In the genomic region with DNA sequence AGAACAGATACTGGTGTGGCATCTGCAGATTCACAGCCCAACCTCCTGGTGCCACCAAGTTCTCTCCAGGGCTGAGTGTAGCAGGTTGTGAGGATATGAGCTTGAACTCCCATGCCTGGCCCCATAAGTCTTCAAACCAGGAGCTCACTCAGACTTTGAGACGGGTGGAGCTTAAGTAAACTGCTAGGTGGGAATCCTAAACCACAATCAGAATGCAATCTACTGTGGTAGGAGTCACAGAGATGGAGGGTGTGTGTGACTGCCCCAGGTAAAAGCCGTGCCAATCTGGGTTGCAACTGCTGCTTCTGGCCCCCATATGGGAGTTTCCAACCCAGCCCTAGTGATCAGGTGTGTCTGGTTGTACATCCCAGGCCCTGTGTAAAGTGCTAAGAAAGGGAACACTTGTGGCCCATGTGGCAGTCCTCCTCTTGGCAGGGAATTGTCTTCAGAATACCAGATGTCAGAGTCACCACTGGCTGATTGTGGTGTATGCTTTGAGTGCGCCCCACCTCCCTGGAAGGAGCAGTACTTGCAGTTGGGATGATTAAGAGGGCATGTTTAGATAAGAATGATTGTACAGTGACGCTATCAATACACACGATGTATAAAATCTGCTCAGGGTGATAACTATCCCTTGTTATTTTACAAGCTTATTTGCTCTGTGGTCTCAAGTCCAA, we compare ENCODE assay signal across 20 mouse cellular contexts. TPM values are rescaled to one million over a fixed set of nuclear protein-coding genes. Genes with fewer than 3 reads are reported as not detected.
DNase-seq lines count a peak whose midpoint lies in the region; ATAC-seq and TF ChIP-seq lines count a peak whose summit lies in the region.
"Had no signal": no experiment of that assay in that cellular context is flagged by ENCODE, and none has a peak within 500 bp of the region (broad histone marks: within the 10 kb centered on the region; RNA-seq: fewer than 3 reads in every experiment).

No protein-coding gene starts in this region.

- H3ac ChIP-seq in C2C12 (ENCODE audit: control insufficient read depth, insufficient read length, low read depth) = no peak overlapping the region

- H3K79me3 ChIP-seq in C2C12 (ENCODE audit: low read depth) = no peaks in the 10 kb centered on the region

- H3K4me1 ChIP-seq in intestine, embryonic 15.5 days (replicated peaks) = peaks cover 6% of the 10 kb centered on the region; the same call in 1 of the 2 replicates
- H3K4me1 ChIP-seq in liver, embryonic 16.5 days (ENCODE audit: control insufficient read depth, low read depth, low read length) = peaks cover 7% of the 10 kb centered on the region
- H3K4me1 ChIP-seq: midbrain, embryonic 15.5 days had no signal

- H3K36me3 ChIP-seq in C2C12 (ENCODE audit: control insufficient read depth, insufficient read depth) = peaks cover 25% of the 10 kb centered on the region
- no peaks in the 10 kb centered on the region for H3K36me3 ChIP-seq in intestine, embryonic 15.5 days
- H3K36me3 ChIP-seq in liver, embryonic 16.5 days (ENCODE audit: control insufficient read depth, insufficient read depth) = no peaks in the 10 kb centered on the region

- no peaks in the 10 kb centered on the region for H3K27me3 ChIP-seq in C2C12 (ENCODE audit: control insufficient read depth, insufficient read depth, insufficient read length)
- no peaks in the 10 kb centered on the region for H3K27me3 ChIP-seq in intestine, embryonic 15.5 days (replicated peaks)
- H3K27me3 ChIP-seq in liver, embryonic 16.5 days (ENCODE audit: control insufficient read depth, insufficient read depth, low read depth, low read length) = no peaks in the 10 kb centered on the region
- H3K27me3 ChIP-seq: heart, embryonic 15.5 days; midbrain, embryonic 15.5 days had no signal

- no peak for TF ChIP-seq CTCF in C2C12 (IDR thresholded peaks at IDR 0.05; ENCODE audit: control insufficient read depth, insufficient read depth, insufficient read length)

- peak overlapping the region; percentile 38 for H3K4me2 ChIP-seq in intestine, embryonic 15.5 days (replicated peaks)
- no peak overlapping the region for H3K4me2 ChIP-seq in liver, embryonic 16.5 days (ENCODE audit: low read depth, low read length)
- H3K4me2 ChIP-seq: heart, embryonic 15.5 days; midbrain, embryonic 15.5 days had no signal

- ATAC-seq in intestine, embryonic 15.5 days = peak; percentile 91
- ATAC-seq in liver, embryonic 16.5 days (ENCODE audit: low read depth) = peak; percentile 47
- ATAC-seq: forebrain, embryonic 14.5 days; inflammation-experienced regulatory T-cells, adult 6 months; midbrain, embryonic 15.5 days had no signal

- 47% methylated on average over 5 of the region's 5 CpGs for WGBS in intestine, embryonic 15.5 days
- 23% methylated on average over 5 of the region's 5 CpGs for WGBS in liver, embryonic 16.5 days (ENCODE audit: insufficient replicate concordance)

- H3K79me2 ChIP-seq in C2C12 (ENCODE audit: control insufficient read depth, insufficient read depth) = no peaks in the 10 kb centered on the region

- no peak overlapping the region for H3K4me3 ChIP-seq in C2C12 (ENCODE audit: insufficient read depth, poor library complexity, severe bottlenecking)
- H3K4me3 ChIP-seq in intestine, embryonic 15.5 days (replicated peaks) = no peak overlapping the region
- H3K4me3 ChIP-seq in liver, embryonic 16.5 days (ENCODE audit: low read depth, low read length) = no peak overlapping the region
- H3K4me3 ChIP-seq: heart, embryonic 15.5 days; midbrain, embryonic 15.5 days had no signal

- H3K9ac ChIP-seq in intestine, embryonic 15.5 days = no peak overlapping the region
- no peak overlapping the region for H3K9ac ChIP-seq in liver, embryonic 16.5 days (ENCODE audit: low read depth, low read length)
- H3K9ac ChIP-seq: heart, embryonic 15.5 days; midbrain, embryonic 15.5 days had no signal

- no peaks in the 10 kb centered on the region for H3K9me3 ChIP-seq in intestine, embryonic 15.5 days
- no peaks in the 10 kb centered on the region; the same call in 1 of the 2 replicates for H3K9me3 ChIP-seq in liver, embryonic 16.5 days (replicated peaks; ENCODE audit: control insufficient read depth, low read length)
- H3K9me3 ChIP-seq: heart, embryonic 15.5 days; midbrain, embryonic 15.5 days had no signal

- DNase-seq in 3134 (ENCODE audit: extremely low read depth, insufficient read length, low spot score) = peak; percentile 34
- DNase-seq in kidney, postnatal 10 days = no peak
- no peak for DNase-seq in retina, embryonic 14.5 days (ENCODE audit: low spot score)
- no peak for DNase-seq in left cerebral cortex, adult 11 months (ENCODE audit: low spot score)
- no peak for DNase-seq in frontal cortex, postnatal 14 days (ENCODE audit: low spot score in 2 of 2)
- DNase-seq: adrenal gland, adult 2 months; cerebellum, adult 18-20 months; heart, adult 11 months; kidney, postnatal 25 days; layer of hippocampus, postnatal 36 days; lung, postnatal 4 days; right cerebral cortex, postnatal 14 days; thymus, postnatal 14 days had no signal

- peak overlapping the region; percentile 84 for H3K27ac ChIP-seq in intestine, embryonic 15.5 days
- H3K27ac ChIP-seq in liver, embryonic 16.5 days (ENCODE audit: low read length) = no peak overlapping the region
- H3K27ac ChIP-seq: heart, embryonic 15.5 days; midbrain, embryonic 15.5 days had no signal

TF ChIP-seq in C2C12, 6 proteins besides CTCF, POLR2A, EP300 and RAD21:
- TF ChIP-seq MAX (IDR thresholded peaks at IDR 0.05) (peak; percentile 56), USF1 (IDR thresholded peaks at IDR 0.05; ENCODE audit: low read depth) (no peak), MYOD1 (IDR thresholded peaks at IDR 0.05; ENCODE audit: control insufficient read depth, insufficient read length, low read depth) (peak; percentile 13), CEBPB (IDR thresholded peaks at IDR 0.05; ENCODE audit: low read depth) (no peak), MYOG (IDR thresholded peaks at IDR 0.05; ENCODE audit: control insufficient read depth, extremely low read depth, insufficient read length) (no peak), FOSL1 (IDR thresholded peaks at IDR 0.05; ENCODE audit: insufficient read depth, low read length, poor library complexity, severe bottlenecking) (peak; percentile 44)

RNA-seq across cellular contexts. Expression of a gene that starts 9.3 kb away (rescaled TPM):
- polyA plus RNA-seq in C2C12 (2012; fragmentation: generic; extraction: Trizol) = 0.60 TPM
- polyA plus RNA-seq in intestine, embryonic 15.5 days (2015; fragmentation: Nextera tagmentation; extraction: Ambion mirVana) = 10.5 and 10.7 TPM in 2 replicates
- polyA plus RNA-seq in liver, embryonic 16.5 days (2015; fragmentation: Nextera tagmentation; extraction: Ambion mirVana) = 2.5 and 2.7 TPM in 2 replicates

RNA-seq across cellular contexts. Expression of a gene that starts 27.5 kb away (rescaled TPM):
- 0.06 TPM for polyA plus RNA-seq in C2C12 (2012; fragmentation: generic; extraction: Trizol)
- polyA plus RNA-seq in intestine, embryonic 15.5 days (2015; fragmentation: Nextera tagmentation; extraction: Ambion mirVana) = 12.8 and 13.5 TPM in 2 replicates
- polyA plus RNA-seq in liver, embryonic 16.5 days (2015; fragmentation: Nextera tagmentation; extraction: Ambion mirVana) = 8.3 and 8.5 TPM in 2 replicates

RNA-seq across cellular contexts. Expression of a gene that starts 38.7 kb away (rescaled TPM):
- 33.6 TPM for polyA plus RNA-seq in C2C12 (2012; fragmentation: generic; extraction: Trizol)
- 17.6 and 18.1 TPM in 2 replicates for polyA plus RNA-seq in intestine, embryonic 15.5 days (2015; fragmentation: Nextera tagmentation; extraction: Ambion mirVana)
- 7.4 and 7.5 TPM in 2 replicates for polyA plus RNA-seq in liver, embryonic 16.5 days (2015; fragmentation: Nextera tagmentation; extraction: Ambion mirVana)

RNA-seq across cellular contexts. Expression of a gene that starts 54.5 kb away (rescaled TPM):
- polyA plus RNA-seq in C2C12 (2012; fragmentation: generic; extraction: Trizol) = 736 TPM
- polyA plus RNA-seq in intestine, embryonic 15.5 days (2015; fragmentation: Nextera tagmentation; extraction: Ambion mirVana) = 855 and 865 TPM in 2 replicates
- polyA plus RNA-seq in liver, embryonic 16.5 days (2015; fragmentation: Nextera tagmentation; extraction: Ambion mirVana) = 366 and 408 TPM in 2 replicates

RNA-seq across cellular contexts. Expression of a gene that starts 55.4 kb away (rescaled TPM):
- polyA plus RNA-seq in C2C12 (2012; fragmentation: generic; extraction: Trizol) = 8.9 TPM
- 18.4 and 19.4 TPM in 2 replicates for polyA plus RNA-seq in intestine, embryonic 15.5 days (2015; fragmentation: Nextera tagmentation; extraction: Ambion mirVana)
- 25.6 and 27.5 TPM in 2 replicates for polyA plus RNA-seq in liver, embryonic 16.5 days (2015; fragmentation: Nextera tagmentation; extraction: Ambion mirVana)
